ENCODE assay signal across 9 mouse cellular contexts in genomic region chr4:107177506-107177905, GRCm38 (mm10). TPM values are rescaled to one million over a fixed set of nuclear protein-coding genes. Genes with fewer than 3 reads are reported as not detected.
A peak's percentile ranks its signal among the peaks of the same experiment; 100 is the strongest.
DNase-seq lines count a peak whose midpoint lies in the region; ATAC-seq and TF ChIP-seq lines count a peak whose summit lies in the region.
"Had no signal": no experiment of that assay in that cellular context is flagged by ENCODE, and none has a peak within 500 bp of the region (broad histone marks: within the 10 kb centered on the region; RNA-seq: fewer than 3 reads in every experiment).

No protein-coding gene starts in this region.

- peaks cover 10% of the 10 kb centered on the region for H3K36me3 ChIP-seq in heart, embryonic 11.5 days (ENCODE audit: control insufficient read depth, insufficient read depth, low read length)
- 0 out of 2 replicates have a peak, but pooled peaks cover under 1% of the 10 kb centered on the region for H3K36me3 ChIP-seq in ES-E14 (ENCODE audit: control insufficient read depth, insufficient read depth, low read length, poor library complexity, severe bottlenecking)
- peaks cover 8% of the 10 kb centered on the region for H3K36me3 ChIP-seq in forebrain, postnatal 0 days (ENCODE audit: insufficient read depth)
- H3K36me3 ChIP-seq in liver, embryonic 16.5 days (ENCODE audit: control insufficient read depth, insufficient read depth), result peaks cover 10% of the 10 kb centered on the region

- in situ Hi-C loops in ES-E14 (cut with MboI; ENCODE audit: low sequenced_read_pairs in 2 of 2, unreplicated experiment in 2 of 2), result no loop called here

- no peaks in the 10 kb centered on the region for H3K27me3 ChIP-seq in heart, embryonic 11.5 days (ENCODE audit: control insufficient read depth, insufficient read depth, low read length)
- no peaks in the 10 kb centered on the region for H3K27me3 ChIP-seq in forebrain, postnatal 0 days (ENCODE audit: insufficient read depth, low read length)
- no peaks in the 10 kb centered on the region for H3K27me3 ChIP-seq in liver, embryonic 16.5 days (ENCODE audit: control insufficient read depth, insufficient read depth, low read depth, low read length)
- H3K27me3 ChIP-seq: Patski had no signal

- WGBS in heart, embryonic 11.5 days (ENCODE audit: insufficient replicate concordance), result 47% methylated on average over 11 of the region's 11 CpGs
- WGBS in forebrain, postnatal 0 days, result 54% methylated on average over 11 of the region's 11 CpGs
- 20% methylated on average over 11 of the region's 11 CpGs for WGBS in liver, embryonic 16.5 days (ENCODE audit: insufficient replicate concordance)

- H3K4me2 ChIP-seq in heart, embryonic 11.5 days, result peak overlapping the region; percentile 86
- peak overlapping the region; percentile 60 for H3K4me2 ChIP-seq in forebrain, postnatal 0 days (ENCODE audit: low read depth)
- peak overlapping the region; percentile 65 for H3K4me2 ChIP-seq in liver, embryonic 16.5 days (ENCODE audit: low read depth, low read length)

- no peak for TF ChIP-seq CTCF in forebrain, postnatal 0 days (IDR thresholded peaks at IDR 0.05; ENCODE audit: low read depth)

- H3K4me1 ChIP-seq in heart, embryonic 11.5 days (ENCODE audit: control insufficient read depth, insufficient read depth, low read length), result peaks cover 6% of the 10 kb centered on the region
- H3K4me1 ChIP-seq in ES-E14 (ENCODE audit: control insufficient read depth in 2 of 2, insufficient read depth in 2 of 2, low read length in 2 of 2, poor library complexity in 1 of 2), result peaks cover 4 to 6% of the 10 kb centered on the region in 2 experiments; a peak in 3 of 4 replicates
- peaks cover 10% of the 10 kb centered on the region for H3K4me1 ChIP-seq in forebrain, postnatal 0 days (ENCODE audit: insufficient read depth)
- H3K4me1 ChIP-seq in liver, embryonic 16.5 days (ENCODE audit: control insufficient read depth, low read depth, low read length), result peaks cover 31% of the 10 kb centered on the region

- no peak for ATAC-seq in heart, embryonic 11.5 days (replicated peaks; ENCODE audit: insufficient number of reproducible peaks, low FRiP score, low TSS enrichment)
- no peak for ATAC-seq in forebrain, postnatal 0 days
- no peak for ATAC-seq in liver, embryonic 16.5 days (ENCODE audit: low read depth)
- ATAC-seq in granulocyte monocyte progenitor cell, adult 5-6 weeks (replicated peaks; ENCODE audit: poor library complexity, severe bottlenecking), result no peak

- no peaks in the 10 kb centered on the region for H3K9me3 ChIP-seq in heart, embryonic 11.5 days (replicated peaks; ENCODE audit: control insufficient read depth, low read length)
- H3K9me3 ChIP-seq in ES-E14 (ENCODE audit: control insufficient read depth, insufficient read depth, low read depth, low read length), result no peaks in the 10 kb centered on the region
- H3K9me3 ChIP-seq in forebrain, postnatal 0 days (ENCODE audit: low read length), result no peaks in the 10 kb centered on the region
- no peaks in the 10 kb centered on the region for H3K9me3 ChIP-seq in liver, embryonic 16.5 days (replicated peaks; ENCODE audit: control insufficient read depth, low read length)

- H3K9ac ChIP-seq in heart, embryonic 11.5 days (ENCODE audit: low read depth, low read length), result peak overlapping the region; percentile 94
- peak overlapping the region; percentile 89; the same call in 1 of the 2 replicates for H3K9ac ChIP-seq in ES-E14 (ENCODE audit: insufficient read depth, low read depth, low read length, poor library complexity, severe bottlenecking)
- H3K9ac ChIP-seq in forebrain, postnatal 0 days, result peak overlapping the region; percentile 68; the same call in 1 of the 2 replicates
- peak overlapping the region; percentile 98 for H3K9ac ChIP-seq in liver, embryonic 16.5 days (ENCODE audit: low read depth, low read length)

- DNase-seq in heart, postnatal 4 days, result no peak
- DNase-seq in ES-E14 (ENCODE audit: low read depth, low spot score), result no peak
- DNase-seq in forebrain, postnatal 0 days, result no peak
- DNase-seq in layer of hippocampus, postnatal 14 days (ENCODE audit: low spot score in 2 of 2), result no peak
- no peak for DNase-seq in cerebellum, adult 9-10 months

- peak overlapping the region; percentile 97 for H3K4me3 ChIP-seq in heart, embryonic 11.5 days (ENCODE audit: low read depth, low read length)
- peak overlapping the region; percentile 76 to 100 for H3K4me3 ChIP-seq in ES-E14 (ENCODE audit: insufficient read depth in 1 of 2, low read depth in 1 of 2, low read length in 2 of 2, poor library complexity in 1 of 2, severe bottlenecking in 1 of 2)
- peak overlapping the region; percentile 97 for H3K4me3 ChIP-seq in forebrain, postnatal 0 days (ENCODE audit: low read depth, low read length)
- H3K4me3 ChIP-seq in liver, embryonic 16.5 days (ENCODE audit: low read depth, low read length), result peak overlapping the region; percentile 97

- peak overlapping the region; percentile 99 for H3K27ac ChIP-seq in heart, embryonic 11.5 days (ENCODE audit: low read depth, low read length)
- H3K27ac ChIP-seq in ES-E14 (ENCODE audit: insufficient read depth, low read depth, low read length, poor library complexity, severe bottlenecking), result no peak overlapping the region
- no peak overlapping the region for H3K27ac ChIP-seq in forebrain, postnatal 0 days (ENCODE audit: low read depth, low read length)
- H3K27ac ChIP-seq in liver, embryonic 16.5 days (ENCODE audit: low read length), result peak overlapping the region; percentile 100

TF ChIP-seq in ES-E14, 5 proteins besides CTCF, POLR2A, EP300 and RAD21:
- TF ChIP-seq ZC3H11A (IDR thresholded peaks at IDR 0.05; ENCODE audit: borderline replicate concordance, low read depth, low read length), result no peak
- no peak for TF ChIP-seq MAFK (IDR thresholded peaks at IDR 0.05; ENCODE audit: insufficient read depth, low read depth, low read length)
- TF ChIP-seq HCFC1 (IDR thresholded peaks at IDR 0.05; ENCODE audit: borderline replicate concordance, insufficient read depth, low read length), result no peak
- no peak for TF ChIP-seq ZNF384 (IDR thresholded peaks at IDR 0.05; ENCODE audit: low read depth, low read length)
- no peak for TF ChIP-seq CHD2 (IDR thresholded peaks at IDR 0.05; ENCODE audit: low read depth, low read length)

RNA-seq across cellular contexts. Expression of gene Tmem59, which starts 0.7 kb away (rescaled TPM):
- polyA plus RNA-seq in heart, embryonic 11.5 days (2014; fragmentation: Nextera tagmentation; extraction: Ambion mirVana), result 302 and 326 TPM in 2 replicates
- total RNA-seq in heart, postnatal 4 days (2021), result 100 to 1,000 TPM; 137 to 148 TPM
- total RNA-seq in ES-E14 (2012; rRNA removed), result 249 and 298 TPM in 2 replicates
- total RNA-seq in forebrain, postnatal 0 days (2014; rRNA removed), result 126 and 134 TPM in 2 replicates
- 361 and 363 TPM in 2 replicates for polyA plus RNA-seq in forebrain, postnatal 0 days (2015; fragmentation: Nextera tagmentation; extraction: Ambion mirVana)
- 196 and 197 TPM in 2 replicates for polyA plus RNA-seq in liver, embryonic 16.5 days (2015; fragmentation: Nextera tagmentation; extraction: Ambion mirVana)
- total RNA-seq in granulocyte monocyte progenitor cell, adult 5-6 weeks (2014; fragmentation: Nextera tagmentation), result 154 and 171 TPM in 2 replicates
- 140 and 182 TPM in 2 replicates for total RNA-seq in granulocyte monocyte progenitor cell, adult 5-6 weeks (2017)
- total RNA-seq in layer of hippocampus, postnatal 14 days (2021), result 100 to 1,000 TPM; 187 to 193 TPM

RNA-seq across cellular contexts. Expression of gene Tceanc2, which starts 1.4 kb away (rescaled TPM):
- 19.0 and 19.6 TPM in 2 replicates for polyA plus RNA-seq in heart, embryonic 11.5 days (2014; fragmentation: Nextera tagmentation; extraction: Ambion mirVana)
- 10 to 100 TPM; 13.1 to 14.9 TPM for total RNA-seq in heart, postnatal 4 days (2021)
- total RNA-seq in ES-E14 (2012; rRNA removed), result 4.9 and 7.1 TPM in 2 replicates
- total RNA-seq in forebrain, postnatal 0 days (2014; rRNA removed), result 13.4 and 22.3 TPM in 2 replicates
- 26.5 and 35.4 TPM in 2 replicates for polyA plus RNA-seq in forebrain, postnatal 0 days (2015; fragmentation: Nextera tagmentation; extraction: Ambion mirVana)
- 11.7 and 19.8 TPM in 2 replicates for polyA plus RNA-seq in liver, embryonic 16.5 days (2015; fragmentation: Nextera tagmentation; extraction: Ambion mirVana)
- total RNA-seq in granulocyte monocyte progenitor cell, adult 5-6 weeks (2014; fragmentation: Nextera tagmentation), result 17.6 and 36.5 TPM in 2 replicates
- 23.3 and 28.8 TPM in 2 replicates for total RNA-seq in granulocyte monocyte progenitor cell, adult 5-6 weeks (2017)
- total RNA-seq in layer of hippocampus, postnatal 14 days (2021), result 10 to 100 TPM; 19.6 to 21.1 TPM

RNA-seq across cellular contexts. Expression of gene Ldlrad1, which starts 31.5 kb away (rescaled TPM):
- polyA plus RNA-seq in heart, embryonic 11.5 days (2014; fragmentation: Nextera tagmentation; extraction: Ambion mirVana), result not detected in 2 replicates
- not detected for total RNA-seq in heart, postnatal 4 days (2021)
- total RNA-seq in ES-E14 (2012; rRNA removed), result not detected in 2 replicates
- 0.69 TPM in 1 of 2 replicates, not detected in the other for total RNA-seq in forebrain, postnatal 0 days (2014; rRNA removed)
- polyA plus RNA-seq in forebrain, postnatal 0 days (2015; fragmentation: Nextera tagmentation; extraction: Ambion mirVana), result not detected in 2 replicates
- polyA plus RNA-seq in liver, embryonic 16.5 days (2015; fragmentation: Nextera tagmentation; extraction: Ambion mirVana), result not detected in 2 replicates
- not detected in 2 replicates for total RNA-seq in granulocyte monocyte progenitor cell, adult 5-6 weeks (2014; fragmentation: Nextera tagmentation)
- not detected in 2 replicates for total RNA-seq in granulocyte monocyte progenitor cell, adult 5-6 weeks (2017)
- total RNA-seq in layer of hippocampus, postnatal 14 days (2021), result under 1 TPM in 1 of 2 experiments, not detected in 1; 0.41 TPM
- polyA plus RNA-seq: Patski had no signal

Comparison
In these comparisons a context has a peak if more than half of its experiments do, and no peak if none do; other contexts are left out.
1. H3K27ac ChIP-seq: peak in heart, embryonic 11.5 days (single experiment) and liver, embryonic 16.5 days (single experiment); none in ES-E14 (single experiment) and forebrain, postnatal 0 days (single experiment).
2. Peak in every context shown above with its lines, with median percentiles within 50 percentile points of each other: H3K4me2 ChIP-seq, H3K4me3 ChIP-seq and H3K9ac ChIP-seq.